Mouse (Mus musculus) lung, embryonic 14.5 days (tissue): Measurements from ENCODE around the gene Ephb2. TPM values are rescaled to one million over a fixed set of nuclear protein-coding genes. Genes with fewer than 3 reads are reported as not detected.

Experiments
- ATAC-seq: fragments of 200-750 bp; cut with Nextera tagmentation; 2 replicates; pipeline ENCODE4 v1.8.0; 2017; ENCODE audit warnings: mild to moderate bottlenecking, moderate TSS enrichment, moderate library complexity; ENCODE audit not compliant: insufficient read depth
- DNase-seq: peaks from one replicate; pipeline ENCODE4 v3.0.0-alpha.2; 2015
- H3K27ac ChIP-seq: fragments of 300-500 bp; sonication (generic); 2 replicates; pipeline ENCODE4 v1.5.1; 2014; ENCODE audit warnings: low read depth, mild to moderate bottlenecking, moderate library complexity
- H3K27me3 ChIP-seq: fragments of 300-500 bp; sonication (generic); 2 replicates; pipeline ENCODE4 v1.6.1; 2014; ENCODE audit warnings: low read length, control low read depth; ENCODE audit not compliant: insufficient read depth
- H3K36me3 ChIP-seq: fragments of 300-500 bp; sonication (generic); 2 replicates; pipeline ENCODE4 v1.6.1; 2014; ENCODE audit warnings: control low read depth; ENCODE audit not compliant: insufficient read depth
- H3K4me1 ChIP-seq: fragments of 300-500 bp; sonication (generic); 2 replicates; pipeline ENCODE4 v1.6.1; 2014; ENCODE audit warnings: antibody characterized with exemption, control low read depth; ENCODE audit not compliant: insufficient read depth
- H3K4me2 ChIP-seq: fragments of 300-500 bp; sonication (generic); 2 replicates; pipeline ENCODE4 v1.6.1; 2014; ENCODE audit warnings: mild to moderate bottlenecking
- H3K4me3 ChIP-seq: fragments of 300-500 bp; sonication (generic); 2 replicates; pipeline ENCODE4 v1.5.1; 2014; ENCODE audit warnings: low read depth, low read length
- H3K9ac ChIP-seq: fragments of 300-500 bp; sonication (generic); 2 replicates; pipeline ENCODE4 v1.6.1; 2014
- H3K9me3 ChIP-seq: fragments of 300-500 bp; sonication (generic); 2 replicates; pipeline ENCODE4 v1.6.1; 2016; ENCODE audit warnings: low read depth, low read length, control low read depth
- CTCF ChIP-seq: IDR thresholded peaks from 2 replicates; pipeline ENCODE4 v1.5.1; 2016; ENCODE audit warnings: antibody characterized with exemption, low read depth
- WGBS: fragments of 180-500 bp; shearing (Covaris S2); extraction: QIAGEN DNeasy Blood & Tissue Kit; methylation state at CpG from one replicate; pipeline ENCODE4 v1.1.7; 2014; 5-methylcytosine and 5-hydroxymethylcytosine counted together
- polyA plus RNA-seq: library from polyadenylated mRNA; unstranded; fragments of >200 nt; fragmentation: Nextera tagmentation; extraction: Ambion mirVana; gene quantifications from 2 replicates; pipeline ENCODE4 v1.2.1, GENCODE M21; 2014

Gene Ephb2
- polyA plus RNA-seq, 1 experiment from 2014 or later, result 8.5 TPM

DNA sequence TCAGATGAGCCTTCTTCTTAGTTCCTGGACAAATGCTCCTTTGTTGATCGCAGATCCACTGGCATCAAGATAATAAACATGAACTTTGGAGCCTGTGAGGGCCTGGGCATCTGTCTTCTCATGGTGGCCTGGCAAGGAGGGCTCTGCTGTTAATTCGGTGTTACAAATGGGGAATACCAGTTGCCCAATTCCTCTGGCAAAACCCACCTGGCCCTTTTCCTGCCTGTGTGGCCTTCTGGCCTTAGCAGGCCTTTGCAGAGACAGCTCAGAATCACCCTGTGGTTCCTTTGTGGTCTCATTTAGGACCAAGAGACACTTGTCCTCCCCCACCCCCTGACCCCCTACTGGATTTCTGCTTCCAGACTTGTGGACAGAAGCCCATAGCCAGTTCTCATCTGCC lies 106.2 kb downstream of the Ephb2 start:
- H3K4me1 ChIP-seq, result peaks cover 28% of the 10 kb centered on the region
- no peak for DNase-seq
- H3K4me2 ChIP-seq, result no peak overlapping the region
- TF ChIP-seq CTCF, result no peak
- no peaks in the 10 kb centered on the region for H3K27me3 ChIP-seq
- no peak overlapping the region for H3K9ac ChIP-seq
- no peaks in the 10 kb centered on the region for H3K36me3 ChIP-seq
- no peak overlapping the region for H3K4me3 ChIP-seq
- no peaks in the 10 kb centered on the region for H3K9me3 ChIP-seq
- no peak for ATAC-seq
- H3K27ac ChIP-seq, result no peak overlapping the region
- WGBS, result 89% methylated on average over 2 of the region's 2 CpGs

GRCm38 (mm10) chr4:136726941-136727340 lies 108.8 kb downstream of the Ephb2 start:
- WGBS, result 82% methylated on average over 8 of the region's 8 CpGs
- H3K4me2 ChIP-seq, result no peak overlapping the region
- H3K9me3 ChIP-seq, result no peaks in the 10 kb centered on the region
- H3K36me3 ChIP-seq, result no peaks in the 10 kb centered on the region
- H3K27ac ChIP-seq, result no peak overlapping the region
- no peak for ATAC-seq
- no peak for DNase-seq
- H3K4me1 ChIP-seq, result peaks cover 10% of the 10 kb centered on the region
- no peak overlapping the region for H3K4me3 ChIP-seq
- H3K9ac ChIP-seq, result no peak overlapping the region
- no peaks in the 10 kb centered on the region for H3K27me3 ChIP-seq
- TF ChIP-seq CTCF, result no peak

DNA sequence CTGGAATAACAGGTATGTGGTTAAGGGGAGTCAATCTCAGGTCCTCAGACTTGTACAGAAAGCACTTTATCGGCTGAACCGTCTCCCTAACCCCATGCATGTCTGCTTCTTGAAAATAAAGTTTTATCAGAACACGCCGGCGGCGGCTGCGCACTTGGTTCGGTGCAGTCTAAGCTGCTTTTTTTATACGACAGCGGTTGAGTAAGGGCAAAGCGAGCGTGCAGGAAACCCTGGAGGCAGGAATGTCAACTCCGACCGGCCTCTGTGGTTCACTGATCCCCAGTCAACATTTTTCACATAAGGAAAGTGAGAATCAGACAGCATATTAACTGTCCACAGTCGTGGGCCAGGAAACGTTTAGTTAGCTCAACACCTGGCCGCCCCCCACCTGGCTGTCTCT lies 111.1 kb downstream of the Ephb2 start:
- Histone ChIP-seq H3K4me2 (no peak overlapping the region), H3K4me3 (no peak overlapping the region), H3K4me1 (no peaks in the 10 kb centered on the region), H3K9ac (no peak overlapping the region), H3K27me3 (no peaks in the 10 kb centered on the region), H3K9me3 (no peaks in the 10 kb centered on the region), H3K27ac (no peak overlapping the region), H3K36me3 (no peaks in the 10 kb centered on the region)
- 42% methylated on average over 17 of the region's 17 CpGs for WGBS
- no peak for DNase-seq
- peak; percentile 51 for TF ChIP-seq CTCF
- peak; percentile 54 for ATAC-seq

DNA sequence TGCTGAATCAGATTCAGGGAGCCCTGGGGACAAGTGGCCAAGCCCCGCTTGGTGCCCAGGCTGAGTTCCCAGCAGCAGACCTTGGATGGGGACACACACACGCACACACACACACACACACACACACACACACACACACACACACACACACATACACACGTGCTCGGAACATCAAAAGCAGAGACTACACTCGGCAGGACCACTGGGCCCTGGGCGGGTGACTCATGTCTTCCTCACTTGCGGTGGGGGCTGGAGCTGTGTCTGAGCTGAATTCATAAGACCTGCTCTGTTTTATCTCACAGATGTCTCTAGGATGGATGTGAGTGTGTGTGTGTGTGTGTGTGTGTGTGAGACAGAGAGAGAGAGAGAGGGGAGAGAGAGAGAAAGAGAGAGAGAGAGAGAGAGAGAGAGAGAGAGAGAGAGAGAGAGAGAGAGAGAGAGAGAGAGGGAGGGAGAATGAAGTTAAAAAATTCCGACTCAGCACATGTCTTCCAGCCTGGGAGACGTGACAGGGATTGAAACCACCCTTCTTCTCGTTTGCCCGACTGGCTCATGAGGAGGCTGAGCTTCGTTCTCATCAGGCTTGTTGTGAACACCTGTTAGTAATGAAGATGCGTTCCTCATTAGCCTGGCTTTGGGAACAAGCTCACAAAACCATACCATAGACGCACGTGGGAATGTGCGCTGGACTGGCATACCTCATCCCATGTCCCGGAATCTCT lies 113.3 kb downstream of the Ephb2 start:
- DNase-seq, result peak; percentile 75
- H3K27ac ChIP-seq, result no peak overlapping the region
- H3K36me3 ChIP-seq, result no peaks in the 10 kb centered on the region
- TF ChIP-seq CTCF, result no peak
- H3K9ac ChIP-seq, result no peak overlapping the region
- WGBS, result 37% methylated on average over 17 of the region's 17 CpGs
- no peaks in the 10 kb centered on the region for H3K9me3 ChIP-seq
- no peaks in the 10 kb centered on the region for H3K27me3 ChIP-seq
- no peak for ATAC-seq
- no peak overlapping the region for H3K4me3 ChIP-seq
- no peak overlapping the region for H3K4me2 ChIP-seq
- no peaks in the 10 kb centered on the region for H3K4me1 ChIP-seq

GRCm38 (mm10) chr4:136721937-136722336 lies 113.9 kb downstream of the Ephb2 start:
- ATAC-seq, result no peak
- H3K4me2 ChIP-seq, result no peak overlapping the region
- H3K9me3 ChIP-seq, result no peaks in the 10 kb centered on the region
- WGBS, result 27% methylated on average over 3 of the region's 3 CpGs
- H3K4me3 ChIP-seq, result no peak overlapping the region
- no peaks in the 10 kb centered on the region for H3K36me3 ChIP-seq
- H3K27ac ChIP-seq, result no peak overlapping the region
- DNase-seq, result no peak
- H3K27me3 ChIP-seq, result no peaks in the 10 kb centered on the region
- no peak for TF ChIP-seq CTCF
- no peak overlapping the region for H3K9ac ChIP-seq
- H3K4me1 ChIP-seq, result no peaks in the 10 kb centered on the region

DNA sequence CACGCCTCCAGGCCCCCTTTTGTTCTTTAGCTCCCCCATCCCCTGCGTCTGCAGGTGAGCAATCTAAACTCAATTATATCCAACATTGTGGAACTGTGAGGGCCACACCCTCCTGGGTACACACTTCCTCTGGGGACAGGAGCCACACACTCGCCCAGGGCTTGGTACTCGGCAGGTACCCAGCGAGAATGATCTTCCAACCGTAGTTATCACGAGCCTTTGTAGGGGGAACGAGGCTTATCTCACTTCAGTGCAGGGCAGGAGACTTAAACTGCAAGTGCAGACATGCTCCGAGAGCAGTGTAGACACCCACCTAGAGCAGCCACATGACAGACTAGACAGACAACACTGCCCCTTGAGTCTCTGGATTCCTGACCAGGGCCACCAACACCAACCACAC lies 115.8 kb downstream of the Ephb2 start:
- WGBS, result 74% methylated on average over 9 of the region's 9 CpGs
- Histone ChIP-seq H3K4me3 (no peak overlapping the region), H3K27me3 (no peaks in the 10 kb centered on the region), H3K36me3 (no peaks in the 10 kb centered on the region), H3K27ac (no peak overlapping the region), H3K9ac (no peak overlapping the region), H3K4me1 (no peaks in the 10 kb centered on the region), H3K9me3 (no peaks in the 10 kb centered on the region), H3K4me2 (no peak overlapping the region)
- no peak for ATAC-seq
- no peak for TF ChIP-seq CTCF
- DNase-seq, result no peak

- no peaks in the 10 kb centered on the region for H3K36me3 ChIP-seq
- H3K27ac ChIP-seq, result no peak overlapping the region
- no peak overlapping the region for H3K4me2 ChIP-seq
- no peaks in the 10 kb centered on the region for H3K27me3 ChIP-seq
- TF ChIP-seq CTCF, result no peak
- ATAC-seq, result no peak
- H3K4me3 ChIP-seq, result no peak overlapping the region
- WGBS, result 77% methylated on average over 14 of the region's 14 CpGs
- H3K9ac ChIP-seq, result no peak overlapping the region
- no peaks in the 10 kb centered on the region for H3K9me3 ChIP-seq
- H3K4me1 ChIP-seq, result no peaks in the 10 kb centered on the region
- no peak for DNase-seq
Observed at GRCm38 (mm10) chr4:136718193-136718986, 117.4 kb downstream of the Ephb2 start.
